Comparison of ENCODE assay signal across 15 mouse cellular contexts in genomic region chr13:59580954-59581353, GRCm38 (mm10). TPM values are rescaled to one million over a fixed set of nuclear protein-coding genes. Genes with fewer than 3 reads are reported as not detected.
DNase-seq lines count a peak whose midpoint lies in the region; TF ChIP-seq lines count a peak whose summit lies in the region.
"Had no signal": no experiment of that assay in that cellular context is flagged by ENCODE, and none has a peak within 500 bp of the region (broad histone marks: within the 10 kb centered on the region; RNA-seq: fewer than 3 reads in every experiment).

No protein-coding gene starts in this region.

- no peak overlapping the region for H3K27ac ChIP-seq in gastrocnemius, adult 2 months
- H3K27ac ChIP-seq in bone marrow, adult 2 months (ENCODE audit: control insufficient read depth, insufficient read depth, low read depth, low read length, poor library complexity) = no peak overlapping the region
- H3K27ac ChIP-seq in heart, embryonic 10.5 days = no peak overlapping the region
- H3K27ac ChIP-seq: heart, embryonic 13.5 days; limb, embryonic 15.5 days; midbrain, embryonic 13.5 days had no signal

- WGBS in bone marrow, adult 2 months = 94% methylated on average over 4 of the region's 4 CpGs
- WGBS in heart, embryonic 10.5 days = 90% methylated on average over 4 of the region's 4 CpGs

- H3K36me3 ChIP-seq in heart, embryonic 10.5 days = no peaks in the 10 kb centered on the region
- H3K36me3 ChIP-seq: heart, embryonic 13.5 days; limb, embryonic 15.5 days; midbrain, embryonic 13.5 days had no signal

- no peaks in the 10 kb centered on the region; the same call in 1 of the 2 replicates for H3K4me1 ChIP-seq in bone marrow, adult 2 months (ENCODE audit: control insufficient read depth, insufficient read depth, low read length)
- no peaks in the 10 kb centered on the region for H3K4me1 ChIP-seq in heart, embryonic 10.5 days

- no peaks in the 10 kb centered on the region for H3K9me3 ChIP-seq in heart, embryonic 10.5 days
- H3K9me3 ChIP-seq: heart, embryonic 13.5 days; limb, embryonic 15.5 days; midbrain, embryonic 13.5 days had no signal

- no peak overlapping the region for H3K4me3 ChIP-seq in gastrocnemius, adult 2 months
- H3K4me3 ChIP-seq in bone marrow, adult 2 months (replicated peaks; ENCODE audit: control insufficient read depth, low read depth, low read length) = no peak overlapping the region
- H3K4me3 ChIP-seq in heart, embryonic 10.5 days = no peak overlapping the region
- H3K4me3 ChIP-seq: heart, embryonic 13.5 days; limb, embryonic 15.5 days; midbrain, embryonic 13.5 days had no signal

- TF ChIP-seq CTCF in gastrocnemius, adult 2 months (IDR thresholded peaks at IDR 0.05) = 0 out of 2 replicates have a peak, but pooled peaks have one; percentile 7
- peak; percentile 41 for TF ChIP-seq CTCF in bone marrow, adult 2 months (IDR thresholded peaks at IDR 0.05; ENCODE audit: control insufficient read depth, insufficient read depth, low read length)

- H3K27me3 ChIP-seq in heart, embryonic 10.5 days (ENCODE audit: insufficient read depth, poor library complexity, severe bottlenecking) = no peaks in the 10 kb centered on the region
- H3K27me3 ChIP-seq: limb, embryonic 15.5 days; midbrain, embryonic 13.5 days had no signal

- no peak for DNase-seq in gastrocnemius, adult 2 months
- no peak for DNase-seq in gastrocnemius, postnatal 36 days
- peak; percentile 18 for DNase-seq in thymus, postnatal 14 days
- DNase-seq in thymus, postnatal 0 days (ENCODE audit: low spot score) = no peak
- no peak for DNase-seq in heart, embryonic 10.5 days (ENCODE audit: low spot score)
- DNase-seq in right cerebral cortex, postnatal 4 days = no peak
- DNase-seq in frontal cortex, postnatal 14 days (ENCODE audit: low spot score in 2 of 2) = no peak
- DNase-seq: adrenal gland, postnatal 36 days; cerebellum, adult 11 months; gastrocnemius, postnatal 14 days; kidney, adult 11 months had no signal

- no peak for TF ChIP-seq POLR2A in bone marrow, adult 2 months (IDR thresholded peaks at IDR 0.05; ENCODE audit: borderline replicate concordance, control insufficient read depth, low read depth, low read length)

- intact Hi-C loops in gastrocnemius, adult 2 months (cut with DNase I) = loop anchor here (5.0 kb wide), 1 partner anchor 64 kb away; no protein-coding TSS in a partner anchor
- intact Hi-C loops in gastrocnemius, postnatal 36 days (cut with DNase I) = no loop called here

RNA-seq across cellular contexts. Expression of gene Agtpbp1, which starts 4.1 kb away (rescaled TPM):
- total RNA-seq in gastrocnemius, adult 2 months (2021) = 10 to 100 TPM; 59.1 to 71.0 TPM
- total RNA-seq in gastrocnemius, postnatal 36 days (2021) = 10 to 100 TPM; 44.0 to 57.1 TPM
- polyA plus RNA-seq in thymus, postnatal 0 days (2015; fragmentation: Nextera tagmentation; extraction: Ambion mirVana) = 14.9 and 16.3 TPM in 2 replicates
- 18.0 and 56.6 TPM in 2 replicates for polyA plus RNA-seq in bone marrow, adult 2 months (2011; ENCODE audit: insufficient read depth, insufficient read length, low replicate concordance, missing spikeins)
- 8.8 and 14.4 TPM in 2 replicates for polyA plus RNA-seq in heart, embryonic 10.5 days (2016; fragmentation: Nextera tagmentation; extraction: Ambion mirVana)

RNA-seq across cellular contexts. Expression of gene Naa35, which starts 4.1 kb away (rescaled TPM):
- total RNA-seq in gastrocnemius, adult 2 months (2021) = 10 to 100 TPM; 29.2 to 32.7 TPM
- total RNA-seq in gastrocnemius, postnatal 36 days (2021) = 10 to 100 TPM; 32.0 to 36.5 TPM
- polyA plus RNA-seq in thymus, postnatal 0 days (2015; fragmentation: Nextera tagmentation; extraction: Ambion mirVana) = 65.9 and 78.4 TPM in 2 replicates
- polyA plus RNA-seq in bone marrow, adult 2 months (2011; ENCODE audit: insufficient read depth, insufficient read length, low replicate concordance, missing spikeins) = 33.4 and 94.8 TPM in 2 replicates
- polyA plus RNA-seq in heart, embryonic 10.5 days (2016; fragmentation: Nextera tagmentation; extraction: Ambion mirVana) = 78.9 and 92.6 TPM in 2 replicates
